9 mouse cellular contexts compared by ENCODE assay signal in genomic region chr11:96645538-96646037, GRCm38 (mm10).
DNase-seq lines count a peak whose midpoint lies in the region; ATAC-seq and TF ChIP-seq lines count a peak whose summit lies in the region.
"Had no signal": no experiment of that assay in that cellular context is flagged by ENCODE, and none has a peak within 500 bp of the region (broad histone marks: within the 10 kb centered on the region; RNA-seq: fewer than 3 reads in every experiment).

No protein-coding gene starts in this region.

- peaks cover 30% of the 10 kb centered on the region for H3K4me1 ChIP-seq in hindbrain, embryonic 14.5 days (replicated peaks; ENCODE audit: control insufficient read depth, insufficient read depth, low read length)

- intact Hi-C loops in left cerebral cortex, adult 2 months (cut with DNase I): no loop called here

- H3K4me2 ChIP-seq in hindbrain, embryonic 14.5 days (replicated peaks): no peak overlapping the region

- H3K9me3 ChIP-seq in hindbrain, embryonic 14.5 days (ENCODE audit: control insufficient read depth, low read length): no peaks in the 10 kb centered on the region

- no peaks in the 10 kb centered on the region for H3K36me3 ChIP-seq in hindbrain, embryonic 14.5 days (replicated peaks; ENCODE audit: control insufficient read depth, insufficient read depth)

- no peaks in the 10 kb centered on the region for H3K27me3 ChIP-seq in hindbrain, embryonic 14.5 days (ENCODE audit: control insufficient read depth, insufficient read depth, low read length)

- no peak for TF ChIP-seq CTCF in left cerebral cortex, adult 2 months (IDR thresholded peaks at IDR 0.05)

- H3K4me3 ChIP-seq in hindbrain, embryonic 14.5 days (replicated peaks; ENCODE audit: low read length): no peak overlapping the region
- H3K4me3 ChIP-seq in left cerebral cortex, adult 2 months: no peak overlapping the region

- no peak overlapping the region for H3K9ac ChIP-seq in hindbrain, embryonic 14.5 days

- peak; percentile 42 for DNase-seq in 3T3-L1 (ENCODE audit: low read depth, low spot score)
- peak; percentile 35 for DNase-seq in adrenal gland, postnatal 25 days
- DNase-seq in frontal cortex, postnatal 25 days (ENCODE audit: low spot score in 2 of 2): peak; percentile 15 to 27
- DNase-seq in hindbrain, embryonic 14.5 days (ENCODE audit: low spot score): peak; percentile 66
- DNase-seq in left cerebral cortex, adult 2 months (ENCODE audit: extremely low spot score in 1 of 2, low spot score in 2 of 2): peak; percentile 55
- peak; percentile 74 for DNase-seq in neural tube, embryonic 10.5 days (ENCODE audit: extremely low spot score, low spot score)
- DNase-seq in testis, postnatal 14 days (ENCODE audit: low spot score): no peak

- no peak for ATAC-seq in hindbrain, embryonic 14.5 days (ENCODE audit: low FRiP score)
- no peak for ATAC-seq in erythroblast, adult 5-6 weeks (replicated peaks; ENCODE audit: low FRiP score, poor library complexity, severe bottlenecking)
- ATAC-seq: Patski had no signal

- peak overlapping the region; percentile 79 for H3K27ac ChIP-seq in hindbrain, embryonic 14.5 days
- no peak overlapping the region for H3K27ac ChIP-seq in left cerebral cortex, adult 2 months

- WGBS in hindbrain, embryonic 14.5 days: 27% methylated on average over 10 of the region's 10 CpGs
